Mouse (Mus musculus): ENCODE measurements around the gene Mindy1. TPM values are rescaled to one million over a fixed set of nuclear protein-coding genes. Genes with fewer than 3 reads are reported as not detected.

Mindy1 gene
- polyA plus RNA-seq, 1 experiment from 2014 or later: 39.8 TPM

Other genes with a start within 250 kb of the Mindy1 start
- gene Psmd4, start 238.7 kb upstream of the Mindy1 start, polyA plus RNA-seq (2015; fragmentation: Nextera tagmentation; extraction: Ambion mirVana): 196 and 226 TPM in 2 replicates
- gene Pip5k1a, start 174.4 kb upstream of the Mindy1 start, polyA plus RNA-seq (2015; fragmentation: Nextera tagmentation; extraction: Ambion mirVana): 14.5 and 15.5 TPM in 2 replicates
- 110 and 120 TPM in 2 replicates for gene Vps72, start 170.3 kb upstream of the Mindy1 start, polyA plus RNA-seq (2015; fragmentation: Nextera tagmentation; extraction: Ambion mirVana)
- gene Tmod4, start 156.9 kb upstream of the Mindy1 start, polyA plus RNA-seq (2015; fragmentation: Nextera tagmentation; extraction: Ambion mirVana): 1.1 and 1.2 TPM in 2 replicates
- 56.9 and 62.2 TPM in 2 replicates for gene Scnm1, start 147.3 kb upstream of the Mindy1 start, polyA plus RNA-seq (2015; fragmentation: Nextera tagmentation; extraction: Ambion mirVana)
- gene Lysmd1, start 147.3 kb upstream of the Mindy1 start, polyA plus RNA-seq (2015; fragmentation: Nextera tagmentation; extraction: Ambion mirVana): 9.8 and 11.0 TPM in 2 replicates
- 4.9 and 5.3 TPM in 2 replicates for gene Tnfaip8l2, start 139.0 kb upstream of the Mindy1 start, polyA plus RNA-seq (2015; fragmentation: Nextera tagmentation; extraction: Ambion mirVana)
- gene Sema6c, start 120.9 kb upstream of the Mindy1 start, polyA plus RNA-seq (2015; fragmentation: Nextera tagmentation; extraction: Ambion mirVana): 1.1 and 2.3 TPM in 2 replicates
- 5.7 and 6.0 TPM in 2 replicates for gene Gabpb2, start 63.4 kb upstream of the Mindy1 start, polyA plus RNA-seq (2015; fragmentation: Nextera tagmentation; extraction: Ambion mirVana)
- gene Cdc42se1, start 52.6 kb upstream of the Mindy1 start, polyA plus RNA-seq (2015; fragmentation: Nextera tagmentation; extraction: Ambion mirVana): 67.8 and 73.8 TPM in 2 replicates
- gene Mllt11, start 49.2 kb upstream of the Mindy1 start, polyA plus RNA-seq (2015; fragmentation: Nextera tagmentation; extraction: Ambion mirVana): 15.0 and 15.5 TPM in 2 replicates
- gene Gm128, start 39.7 kb upstream of the Mindy1 start, polyA plus RNA-seq (2015; fragmentation: Nextera tagmentation; extraction: Ambion mirVana): 0.17 and 0.29 TPM in 2 replicates
- gene Bnipl, start 30.2 kb upstream of the Mindy1 start, polyA plus RNA-seq (2015; fragmentation: Nextera tagmentation; extraction: Ambion mirVana): 0.51 and 0.72 TPM in 2 replicates
- 15.0 and 16.1 TPM in 2 replicates for gene Prune1, start 731 bp downstream of the Mindy1 start, polyA plus RNA-seq (2015; fragmentation: Nextera tagmentation; extraction: Ambion mirVana)
- gene Anxa9, start 25.8 kb downstream of the Mindy1 start, polyA plus RNA-seq (2015; fragmentation: Nextera tagmentation; extraction: Ambion mirVana): 1.9 and 2.0 TPM in 2 replicates
- 165 and 168 TPM in 2 replicates for gene Cers2, start 33.4 kb downstream of the Mindy1 start, polyA plus RNA-seq (2015; fragmentation: Nextera tagmentation; extraction: Ambion mirVana)
- 24.6 and 24.8 TPM in 2 replicates for gene Setdb1, start 75.9 kb downstream of the Mindy1 start, polyA plus RNA-seq (2015; fragmentation: Nextera tagmentation; extraction: Ambion mirVana)
- gene 4930558C23Rik, start 121.5 kb downstream of the Mindy1 start, polyA plus RNA-seq (2015; fragmentation: Nextera tagmentation; extraction: Ambion mirVana): not detected in 2 replicates
- 30.8 and 31.9 TPM in 2 replicates for gene Arnt, start 153.0 kb downstream of the Mindy1 start, polyA plus RNA-seq (2015; fragmentation: Nextera tagmentation; extraction: Ambion mirVana)
- 8.0 and 8.7 TPM in 2 replicates for gene Ctsk, start 217.9 kb downstream of the Mindy1 start, polyA plus RNA-seq (2015; fragmentation: Nextera tagmentation; extraction: Ambion mirVana)
- 33.5 and 34.7 TPM in 2 replicates for gene Ctss, start 245.4 kb downstream of the Mindy1 start, polyA plus RNA-seq (2015; fragmentation: Nextera tagmentation; extraction: Ambion mirVana)